Mouse (Mus musculus): Measurements from ENCODE around the gene Pstpip1. TPM values are rescaled to one million over a fixed set of nuclear protein-coding genes. Genes with fewer than 3 reads are reported as not detected.

Pstpip1 gene
- polyA plus RNA-seq, 1 experiment from 2014 or later: 2.6 TPM

DNA sequence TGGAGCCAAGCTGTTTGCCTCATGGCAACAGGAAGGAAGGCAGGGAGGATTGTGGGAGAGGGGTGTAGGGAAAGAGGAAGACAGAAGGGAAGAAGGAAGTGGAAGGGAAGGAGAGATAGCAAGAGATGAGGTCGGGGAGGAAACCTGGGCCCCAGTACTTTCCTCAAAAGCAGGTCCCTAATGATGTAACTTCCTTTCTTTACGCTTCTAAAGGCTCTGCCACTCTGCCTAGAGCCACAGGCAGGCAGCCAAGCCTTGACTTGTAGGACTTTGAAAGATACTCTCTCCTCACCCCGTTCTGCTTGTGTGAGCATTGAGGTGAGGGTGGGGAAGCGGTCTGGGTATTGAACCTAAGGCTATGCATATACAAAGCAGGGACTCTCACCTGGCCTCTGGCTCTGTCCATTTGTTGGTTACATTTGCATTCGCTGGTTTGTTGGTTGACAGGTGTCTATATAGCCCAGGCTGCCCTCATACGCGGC lies 10.3 kb downstream of the Pstpip1 start:
- Histone ChIP-seq H3K9ac (ENCODE audit: low read length) (no peak overlapping the region), H3K4me2 (ENCODE audit: low read depth, low read length) (no peak overlapping the region), H3K27me3 (ENCODE audit: control insufficient read depth, insufficient read depth, low read depth, low read length) (no peaks in the 10 kb centered on the region), H3K4me1 (replicated peaks; ENCODE audit: control insufficient read depth, insufficient read depth, low read length) (no peaks in the 10 kb centered on the region), H3K9me3 (ENCODE audit: control insufficient read depth, low read length) (no peaks in the 10 kb centered on the region), H3K4me3 (ENCODE audit: low read length) (no peak overlapping the region), H3K27ac (ENCODE audit: low read length) (no peak overlapping the region), H3K36me3 (ENCODE audit: control insufficient read depth, insufficient read depth, low read length) (no peaks in the 10 kb centered on the region)
- WGBS: 80% methylated on average over 7 of the region's 7 CpGs
- ATAC-seq (ENCODE audit: low read depth): no peak

DNA sequence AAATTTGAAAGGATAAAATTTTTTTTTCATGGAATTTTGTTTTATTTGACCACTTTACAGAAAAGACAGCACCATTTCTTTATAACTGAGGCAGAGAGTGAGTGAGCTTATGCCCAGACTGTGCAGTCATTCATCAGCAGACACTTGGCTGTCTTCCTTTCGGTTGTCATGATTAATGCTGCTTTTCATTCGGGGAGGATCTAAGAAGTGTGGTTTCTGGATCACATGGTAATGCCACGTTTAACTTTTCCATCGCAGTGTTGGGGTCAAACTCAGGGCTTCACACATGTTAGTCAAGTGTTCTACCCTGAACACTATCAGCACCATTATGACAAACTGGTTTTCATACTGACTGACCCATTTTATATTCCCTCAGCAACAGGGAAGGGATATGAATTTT lies 11.3 kb downstream of the Pstpip1 start:
- no peak for ATAC-seq (ENCODE audit: low read depth)

DNA sequence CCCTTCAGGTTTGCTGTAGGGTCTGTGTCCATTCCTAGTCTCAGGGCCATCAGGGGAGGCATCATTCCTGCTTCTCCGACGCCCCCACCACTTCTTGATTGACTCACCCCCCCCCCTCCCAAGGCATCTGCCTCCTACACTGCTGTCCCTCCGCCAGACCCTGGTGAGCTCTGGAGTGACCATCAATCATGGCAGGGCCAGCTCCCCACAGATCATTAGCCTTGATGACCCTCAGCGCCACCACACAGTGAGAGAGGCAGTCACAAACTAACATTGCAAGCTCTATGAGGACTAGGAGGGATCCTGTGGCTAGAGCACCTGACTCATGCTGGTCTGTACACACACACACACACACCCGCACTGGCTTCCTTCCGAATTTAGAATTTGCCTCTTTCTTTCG lies 15.2 kb downstream of the Pstpip1 start:
- no peak overlapping the region for H3K4me2 ChIP-seq (ENCODE audit: low read depth, low read length)
- no peaks in the 10 kb centered on the region for H3K9me3 ChIP-seq (ENCODE audit: control insufficient read depth, low read length)
- ATAC-seq (ENCODE audit: low read depth): no peak
- H3K36me3 ChIP-seq (ENCODE audit: control insufficient read depth, insufficient read depth, low read length): no peaks in the 10 kb centered on the region
- H3K27ac ChIP-seq (ENCODE audit: low read length): no peak overlapping the region
- no peak overlapping the region for H3K4me3 ChIP-seq (ENCODE audit: low read length)
- WGBS: 36% methylated on average over 7 of the region's 7 CpGs
- H3K4me1 ChIP-seq (replicated peaks; ENCODE audit: control insufficient read depth, insufficient read depth, low read length): no peaks in the 10 kb centered on the region
- no peaks in the 10 kb centered on the region for H3K27me3 ChIP-seq (ENCODE audit: control insufficient read depth, insufficient read depth, low read depth, low read length)
- no peak overlapping the region for H3K9ac ChIP-seq (ENCODE audit: low read length)

More for the DNA sequence above, 11.3 kb downstream of the Pstpip1 start:
- Histone ChIP-seq H3K4me1 (replicated peaks; ENCODE audit: control insufficient read depth, insufficient read depth, low read length) (no peaks in the 10 kb centered on the region), H3K9me3 (ENCODE audit: control insufficient read depth, low read length) (no peaks in the 10 kb centered on the region), H3K4me3 (ENCODE audit: low read length) (no peak overlapping the region), H3K4me2 (ENCODE audit: low read depth, low read length) (no peak overlapping the region), H3K9ac (ENCODE audit: low read length) (no peak overlapping the region), H3K36me3 (ENCODE audit: control insufficient read depth, insufficient read depth, low read length) (no peaks in the 10 kb centered on the region), H3K27ac (ENCODE audit: low read length) (no peak overlapping the region), H3K27me3 (ENCODE audit: control insufficient read depth, insufficient read depth, low read depth, low read length) (no peaks in the 10 kb centered on the region)
- WGBS: 20% methylated on average over 4 of the region's 4 CpGs

DNA sequence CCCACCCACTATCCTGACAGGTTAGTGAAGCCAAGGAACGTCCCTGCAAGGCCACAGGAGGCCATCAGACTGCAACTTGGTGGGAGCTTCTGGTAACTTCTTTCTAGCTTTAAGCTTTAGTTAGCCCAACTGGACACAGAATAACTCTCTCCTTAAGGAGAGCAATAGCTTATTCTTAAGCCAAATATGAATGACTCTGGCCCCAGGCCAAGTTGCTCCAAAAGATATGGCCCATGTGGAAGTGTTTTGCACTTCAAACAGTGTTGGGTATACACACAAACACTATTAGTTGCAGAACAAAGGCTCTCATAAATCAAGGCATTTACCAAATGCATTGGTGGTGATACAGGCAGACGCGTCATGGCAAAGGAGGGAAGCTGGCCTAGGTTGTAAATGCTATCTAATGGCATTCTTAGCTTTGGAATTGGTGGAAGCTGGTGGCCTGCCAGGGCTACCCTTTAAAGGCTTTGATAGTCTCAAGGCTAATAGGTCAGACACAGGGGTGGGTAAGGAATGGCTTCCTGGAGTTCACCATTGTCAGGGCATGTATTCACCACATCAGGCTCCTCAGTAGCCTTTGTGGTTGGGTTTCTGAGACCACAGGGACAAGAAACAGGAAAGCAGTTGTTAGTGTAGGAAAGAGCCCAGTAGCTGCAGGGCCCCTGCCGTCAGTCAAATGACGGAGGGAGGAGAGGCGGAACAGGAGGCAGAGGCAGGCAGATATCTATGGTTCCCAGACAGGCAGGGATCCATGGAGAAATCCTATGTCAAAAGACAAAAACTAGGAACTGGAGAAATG lies 16.7 kb downstream of the Pstpip1 start:
- WGBS: 81% methylated on average over 6 of the region's 6 CpGs
- ATAC-seq (ENCODE audit: low read depth): no peak
- no peak overlapping the region for H3K4me2 ChIP-seq (ENCODE audit: low read depth, low read length)

DNA sequence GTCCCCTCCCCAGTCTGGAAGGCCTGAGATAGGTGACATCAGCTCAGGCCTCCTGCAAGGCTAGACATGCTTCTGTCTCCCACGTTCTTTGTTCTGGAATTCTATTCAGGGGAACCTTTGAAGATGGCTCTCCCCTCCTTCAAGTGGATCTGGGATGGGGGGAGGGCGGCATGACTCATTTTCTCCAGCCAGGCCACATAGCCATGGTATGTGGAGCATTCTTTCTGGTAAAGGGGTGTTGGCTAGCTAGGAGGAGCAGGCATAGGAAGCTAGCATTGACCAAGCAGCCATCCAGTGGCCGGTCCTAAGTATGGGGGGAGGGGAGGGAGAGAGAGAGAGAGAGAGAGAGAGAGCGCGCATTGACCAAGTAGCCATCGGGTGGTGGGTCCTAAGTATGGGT lies 17.8 kb downstream of the Pstpip1 start:
- H3K4me3 ChIP-seq (ENCODE audit: low read length): no peak overlapping the region
- no peaks in the 10 kb centered on the region for H3K36me3 ChIP-seq (ENCODE audit: control insufficient read depth, insufficient read depth, low read length)
- no peaks in the 10 kb centered on the region for H3K9me3 ChIP-seq (ENCODE audit: control insufficient read depth, low read length)
- no peak for ATAC-seq (ENCODE audit: low read depth)
- WGBS: 62% methylated on average over 6 of the region's 6 CpGs
- H3K4me2 ChIP-seq (ENCODE audit: low read depth, low read length): no peak overlapping the region
- H3K27me3 ChIP-seq (ENCODE audit: control insufficient read depth, insufficient read depth, low read depth, low read length): no peaks in the 10 kb centered on the region
- H3K9ac ChIP-seq (ENCODE audit: low read length): no peak overlapping the region
- no peak overlapping the region for H3K27ac ChIP-seq (ENCODE audit: low read length)
- no peaks in the 10 kb centered on the region for H3K4me1 ChIP-seq (replicated peaks; ENCODE audit: control insufficient read depth, insufficient read depth, low read length)

More for the DNA sequence above, 16.7 kb downstream of the Pstpip1 start:
- H3K9me3 ChIP-seq (ENCODE audit: control insufficient read depth, low read length): no peaks in the 10 kb centered on the region
- no peaks in the 10 kb centered on the region for H3K36me3 ChIP-seq (ENCODE audit: control insufficient read depth, insufficient read depth, low read length)
- H3K9ac ChIP-seq (ENCODE audit: low read length): no peak overlapping the region
- H3K27ac ChIP-seq (ENCODE audit: low read length): no peak overlapping the region
- no peaks in the 10 kb centered on the region for H3K4me1 ChIP-seq (replicated peaks; ENCODE audit: control insufficient read depth, insufficient read depth, low read length)
- no peak overlapping the region for H3K4me3 ChIP-seq (ENCODE audit: low read length)
- no peaks in the 10 kb centered on the region for H3K27me3 ChIP-seq (ENCODE audit: control insufficient read depth, insufficient read depth, low read depth, low read length)

DNA sequence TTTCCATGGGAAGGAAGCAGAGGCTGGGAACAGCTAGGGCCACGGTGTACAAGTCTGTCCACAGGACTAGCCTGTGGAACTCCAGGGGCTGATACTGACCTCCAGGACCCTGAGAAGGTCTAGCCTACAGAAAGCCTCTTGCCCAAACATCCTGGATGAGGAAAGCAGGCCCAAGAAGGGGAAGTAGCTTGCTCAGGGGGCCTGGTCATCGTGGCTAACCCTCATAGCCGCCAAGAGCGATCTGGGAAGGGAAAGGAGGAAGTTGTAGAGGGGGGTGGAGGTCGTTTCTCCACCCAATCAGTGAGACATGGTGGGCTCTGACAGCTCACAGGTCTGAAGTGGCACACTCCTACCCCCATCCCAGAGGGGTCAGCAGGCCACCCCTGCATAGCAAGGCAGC lies 18.4 kb downstream of the Pstpip1 start:
- H3K27ac ChIP-seq (ENCODE audit: low read length): no peak overlapping the region
- H3K36me3 ChIP-seq (ENCODE audit: control insufficient read depth, insufficient read depth, low read length): no peaks in the 10 kb centered on the region
- H3K9ac ChIP-seq (ENCODE audit: low read length): no peak overlapping the region
- ATAC-seq (ENCODE audit: low read depth): no peak
- no peak overlapping the region for H3K4me2 ChIP-seq (ENCODE audit: low read depth, low read length)
- no peaks in the 10 kb centered on the region for H3K9me3 ChIP-seq (ENCODE audit: control insufficient read depth, low read length)
- H3K27me3 ChIP-seq (ENCODE audit: control insufficient read depth, insufficient read depth, low read depth, low read length): no peaks in the 10 kb centered on the region
- H3K4me1 ChIP-seq (replicated peaks; ENCODE audit: control insufficient read depth, insufficient read depth, low read length): no peaks in the 10 kb centered on the region
- H3K4me3 ChIP-seq (ENCODE audit: low read length): no peak overlapping the region
- WGBS: 72% methylated on average over 5 of the region's 5 CpGs

DNA sequence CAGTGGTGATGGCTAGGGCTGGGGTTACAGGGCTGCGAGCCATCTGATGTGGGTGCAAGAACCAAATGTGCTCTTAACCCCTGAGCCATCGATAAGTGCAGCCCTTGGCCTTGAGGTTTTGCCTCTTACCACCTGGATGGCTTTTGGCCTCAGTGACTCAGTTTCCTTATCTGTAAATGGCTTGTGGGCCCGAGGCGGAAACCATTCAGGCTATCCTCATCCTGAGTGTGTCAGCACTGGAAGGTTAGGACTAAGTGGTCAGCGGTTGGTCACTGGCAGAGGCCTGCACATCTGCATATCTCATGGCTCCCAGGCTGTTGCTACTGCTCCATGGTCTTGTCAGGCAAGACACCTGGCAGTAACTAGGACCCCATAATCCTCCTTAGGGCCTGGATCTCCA lies 28.3 kb downstream of the Pstpip1 start:
- ATAC-seq (ENCODE audit: low read depth): no peak
- Histone ChIP-seq H3K9ac (ENCODE audit: low read length) (no peak overlapping the region), H3K36me3 (ENCODE audit: control insufficient read depth, insufficient read depth, low read length) (no peaks in the 10 kb centered on the region)

DNA sequence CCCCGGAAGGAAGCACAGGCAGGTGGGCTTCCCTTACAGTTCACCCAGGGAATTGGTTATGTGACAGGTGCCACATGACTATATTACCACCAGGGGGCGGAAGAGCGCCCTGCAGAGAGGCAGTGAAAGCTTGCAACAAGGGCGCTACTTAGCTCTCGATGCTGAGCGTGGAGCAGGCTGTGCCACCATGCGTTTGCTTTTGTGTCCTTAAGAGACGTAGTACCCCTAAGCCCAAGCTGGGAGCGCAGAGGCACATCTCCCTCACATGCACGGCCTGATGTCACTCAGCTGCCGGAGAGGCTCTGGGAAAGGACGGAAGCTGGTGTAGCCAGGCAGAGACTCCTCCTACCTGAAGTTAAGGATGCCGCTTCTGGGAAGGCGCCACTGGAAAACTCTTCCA lies 28.8 kb downstream of the Pstpip1 start:
- 2% methylated on average over 14 of the region's 14 CpGs for WGBS
- Histone ChIP-seq H3K36me3 (ENCODE audit: control insufficient read depth, insufficient read depth, low read length) (no peaks in the 10 kb centered on the region), H3K4me2 (ENCODE audit: low read depth, low read length) (peak overlapping the region; percentile 80), H3K27me3 (ENCODE audit: control insufficient read depth, insufficient read depth, low read depth, low read length) (no peaks in the 10 kb centered on the region), H3K27ac (ENCODE audit: low read length) (no peak overlapping the region), H3K9me3 (ENCODE audit: control insufficient read depth, low read length) (no peaks in the 10 kb centered on the region), H3K4me1 (replicated peaks; ENCODE audit: control insufficient read depth, insufficient read depth, low read length) (peaks cover 3% of the 10 kb centered on the region; the same call in 1 of the 2 replicates), H3K9ac (ENCODE audit: low read length) (peak overlapping the region; percentile 58), H3K4me3 (ENCODE audit: low read length) (peak overlapping the region; percentile 42)
- ATAC-seq (ENCODE audit: low read depth): peak; percentile 46

More for the DNA sequence above, 28.3 kb downstream of the Pstpip1 start:
- H3K27ac ChIP-seq (ENCODE audit: low read length): no peak overlapping the region
- H3K9me3 ChIP-seq (ENCODE audit: control insufficient read depth, low read length): no peaks in the 10 kb centered on the region
- H3K4me2 ChIP-seq (ENCODE audit: low read depth, low read length): no peak overlapping the region
- 75% methylated on average over 5 of the region's 5 CpGs for WGBS
- H3K4me1 ChIP-seq (replicated peaks; ENCODE audit: control insufficient read depth, insufficient read depth, low read length): peaks cover 3% of the 10 kb centered on the region; the same call in 1 of the 2 replicates
- no peaks in the 10 kb centered on the region for H3K27me3 ChIP-seq (ENCODE audit: control insufficient read depth, insufficient read depth, low read depth, low read length)
- no peak overlapping the region for H3K4me3 ChIP-seq (ENCODE audit: low read length)

DNA sequence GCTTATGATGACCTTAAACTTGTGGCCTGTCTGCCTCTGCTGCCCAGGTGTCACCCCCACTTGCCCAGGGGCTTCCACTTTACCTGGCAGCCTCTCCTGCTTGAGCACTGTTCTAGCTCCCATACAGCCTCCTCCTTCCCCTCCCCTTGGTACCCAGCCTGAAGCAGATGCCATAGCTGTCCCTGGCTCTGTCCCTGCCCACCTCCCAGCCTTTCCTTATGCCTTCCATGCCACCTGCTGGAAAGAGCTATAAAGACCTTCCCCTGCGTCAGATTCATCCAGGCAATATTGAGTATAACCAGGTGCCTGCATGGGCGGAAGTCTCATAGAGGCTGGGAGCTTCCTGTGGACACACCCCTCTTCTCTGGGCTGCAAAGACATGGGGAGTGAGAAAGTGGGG lies 29.9 kb downstream of the Pstpip1 start:
- H3K4me3 ChIP-seq (ENCODE audit: low read length): no peak overlapping the region
- no peak overlapping the region for H3K4me2 ChIP-seq (ENCODE audit: low read depth, low read length)
- H3K27ac ChIP-seq (ENCODE audit: low read length): no peak overlapping the region
- no peak for ATAC-seq (ENCODE audit: low read depth)
- no peak overlapping the region for H3K9ac ChIP-seq (ENCODE audit: low read length)
- H3K36me3 ChIP-seq (ENCODE audit: control insufficient read depth, insufficient read depth, low read length): no peaks in the 10 kb centered on the region
- 65% methylated on average over 2 of the region's 2 CpGs for WGBS
- H3K4me1 ChIP-seq (replicated peaks; ENCODE audit: control insufficient read depth, insufficient read depth, low read length): peaks cover 3% of the 10 kb centered on the region; the same call in 1 of the 2 replicates
- H3K9me3 ChIP-seq (ENCODE audit: control insufficient read depth, low read length): no peaks in the 10 kb centered on the region
- no peaks in the 10 kb centered on the region for H3K27me3 ChIP-seq (ENCODE audit: control insufficient read depth, insufficient read depth, low read depth, low read length)
